Mouse (Mus musculus) brain, adult 10 weeks (tissue): ENCODE measurements around the gene Arhgef1. TPM values are rescaled to one million over a fixed set of nuclear protein-coding genes. Genes with fewer than 3 reads are reported as not detected.

Experiments
- polyA plus RNA-seq: library from polyadenylated mRNA; stranded (reverse); fragments of 350-450 nt; fragmentation: Illumina TruSeq; extraction: RNeasy Lipid Tissue Mini Kit (QIAGEN cat#74804); gene quantifications from one replicate; pipeline ENCODE4 v1.2.3, GENCODE M21; 2015; ENCODE audit warnings: low read depth, low replicate concordance

Gene Arhgef1
- polyA plus RNA-seq: 52.4 TPM

DNA sequence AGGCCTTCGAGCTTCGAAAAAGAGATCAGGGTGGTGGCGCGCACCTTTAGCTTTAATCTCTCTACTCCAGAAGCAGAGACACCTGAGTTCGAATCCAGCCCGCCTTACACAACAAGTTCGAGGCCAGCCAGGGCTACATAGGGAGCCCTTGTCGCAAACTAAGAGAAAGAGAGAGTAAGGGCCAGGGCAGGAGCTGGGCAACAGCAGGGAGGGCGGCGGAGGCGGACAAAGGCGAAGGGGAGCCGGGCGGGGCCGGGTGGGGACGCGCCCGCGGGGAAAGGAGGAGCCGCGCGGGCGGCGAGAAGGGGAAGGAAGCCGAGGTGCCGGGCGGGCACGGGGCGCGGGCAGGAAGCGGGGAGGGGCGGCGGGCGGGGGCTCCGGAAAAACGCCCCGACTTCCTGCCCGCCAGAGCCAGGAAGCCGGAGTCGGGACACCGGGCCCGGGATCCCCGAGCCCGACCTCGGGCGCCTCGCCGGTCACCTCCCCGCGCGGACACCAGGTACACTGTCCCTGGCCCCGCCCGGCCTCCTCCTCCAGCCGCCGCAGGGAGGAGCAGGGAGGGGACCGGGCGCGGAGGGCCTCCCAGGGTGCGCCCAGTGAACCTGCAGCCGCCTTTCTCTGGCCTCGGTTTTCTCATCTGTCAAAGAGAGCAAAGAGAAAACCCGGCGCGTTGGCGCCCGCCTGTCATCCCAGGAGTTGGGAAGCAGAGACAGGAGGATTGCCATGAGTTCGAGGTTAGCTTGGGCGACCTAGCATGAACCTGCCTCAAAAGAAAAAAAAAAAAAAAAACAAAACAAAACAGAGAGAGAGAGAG, at the start of gene Arhgef1:
Arhgef1 (plus strand) TSS at position 283 of the 814 bp plus-strand sequence.

DNA sequence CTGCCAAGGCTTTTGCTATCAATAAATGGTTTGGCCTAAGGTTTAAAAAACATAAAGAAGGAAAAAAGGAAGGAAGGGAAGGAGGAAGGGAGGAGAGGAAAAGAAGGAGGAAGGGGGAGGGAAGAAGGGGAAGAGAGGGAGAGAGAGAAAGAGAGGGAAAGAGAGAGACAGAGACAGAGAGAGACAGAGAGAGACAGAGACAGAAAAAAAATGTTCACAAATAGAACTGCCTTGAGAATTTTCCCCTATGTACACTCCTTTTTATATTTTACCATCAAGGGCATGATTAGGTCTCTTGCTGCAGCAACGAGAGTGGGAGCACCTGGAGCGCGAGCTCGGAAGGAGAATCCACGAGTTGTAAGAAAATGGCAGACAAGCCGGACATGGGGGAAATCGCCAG, 40.8 kb upstream of the Arhgef1 start, which contains the start of gene Gm9844:
Gm9844 (plus strand) TSS at position 301 of the 400 bp plus-strand sequence.

DNA sequence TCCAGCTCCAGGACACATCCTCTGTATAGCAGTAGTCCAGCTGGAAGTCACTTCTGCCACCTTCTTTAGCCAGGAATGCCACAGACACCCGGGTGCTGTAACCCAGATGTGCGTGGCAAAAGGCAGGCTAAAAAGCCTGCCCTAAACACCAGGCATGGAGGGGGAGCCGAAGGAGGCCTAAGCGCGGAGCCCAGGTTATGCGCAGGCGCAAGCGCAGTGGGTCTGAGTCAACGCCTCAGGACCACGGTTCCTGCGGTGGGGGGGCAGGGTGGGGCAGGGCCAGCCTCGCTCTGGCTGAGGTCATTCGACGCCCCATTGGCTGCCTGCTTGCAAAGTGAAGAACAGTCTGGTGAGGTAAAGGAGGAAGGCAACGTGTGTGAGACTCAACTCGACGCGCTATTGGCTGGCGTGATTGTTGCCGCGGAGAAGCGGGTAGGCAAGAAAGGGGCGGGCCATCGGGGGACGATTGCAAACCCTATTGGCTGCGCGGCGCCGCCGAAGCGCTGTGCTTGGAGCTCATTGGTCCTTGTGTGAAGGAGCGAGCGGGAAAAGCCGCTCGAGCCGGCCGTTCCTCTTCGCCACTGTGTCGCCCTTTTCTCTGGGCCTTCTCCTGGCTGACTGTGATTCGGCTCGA, 33.1 kb upstream of the Arhgef1 start, which contains the start of the genes Lypd4 and Dmrtc2:
Lypd4 (minus strand) TSS at position 410 of the 634 bp plus-strand sequence.
Dmrtc2 (plus strand) TSS at position 526 of the 634 bp plus-strand sequence.

DNA sequence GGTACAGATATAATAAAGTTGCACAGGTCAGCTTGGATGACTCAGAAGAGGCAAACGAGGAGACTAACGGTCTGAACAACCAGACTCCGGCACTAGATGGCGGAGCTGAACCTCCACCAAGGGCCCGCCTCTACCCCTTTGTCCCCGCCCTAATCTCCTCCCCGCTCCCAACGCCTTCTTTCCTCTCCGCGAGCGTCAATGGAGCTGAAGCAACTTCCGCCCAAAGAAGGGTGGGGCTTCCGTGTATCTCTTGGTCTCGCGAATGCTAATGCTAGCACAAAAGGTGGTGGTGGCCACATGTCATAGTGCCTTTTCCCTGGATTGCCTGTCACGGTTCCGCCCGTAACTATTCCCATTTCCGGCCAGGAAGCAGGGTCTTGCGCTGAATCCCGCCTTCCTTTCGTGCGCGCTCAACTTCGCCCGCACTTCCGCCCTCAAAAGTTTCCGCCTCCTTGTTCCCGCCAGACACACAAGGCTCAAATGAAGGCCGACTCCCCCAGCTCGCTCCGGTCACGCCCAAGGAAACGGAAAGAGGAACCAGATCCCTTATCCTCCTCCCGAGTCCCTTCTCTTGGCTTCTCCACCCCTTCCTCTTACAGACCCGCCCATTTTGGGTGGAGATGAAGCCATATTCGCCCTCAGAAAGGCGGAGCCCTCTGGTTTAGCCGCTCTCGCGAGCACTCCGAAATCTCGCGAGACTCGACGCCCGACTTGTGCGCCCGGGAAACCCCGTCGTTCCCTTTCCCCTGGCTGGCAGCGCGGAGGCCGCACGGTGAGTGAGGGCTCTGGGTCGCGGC, 18.6 kb upstream of the Arhgef1 start, which contains the start of gene Rps19:
Rps19 (plus strand) TSS at position 476 of the 797 bp plus-strand sequence.

DNA sequence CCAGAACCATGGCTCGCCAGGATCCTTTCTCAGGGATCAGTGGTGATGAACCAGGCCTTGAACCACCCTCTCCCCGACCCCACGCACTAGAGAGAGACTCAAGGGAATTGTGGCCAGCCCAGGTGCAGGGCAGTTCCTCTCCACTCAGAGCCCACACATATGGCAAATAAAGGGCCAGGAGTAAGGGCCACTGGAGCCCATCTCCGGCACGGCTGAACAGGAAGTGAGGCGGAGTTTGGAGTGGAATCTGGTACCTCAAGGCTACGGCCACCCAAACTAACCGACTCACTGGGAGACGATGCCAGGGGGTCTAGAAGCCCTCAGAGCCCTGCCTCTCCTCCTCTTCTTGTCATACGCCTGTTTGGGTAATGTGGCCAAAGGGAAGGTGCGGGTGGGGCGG, 5.5 kb upstream of the Arhgef1 start, which contains the start of gene Cd79a:
Cd79a (plus strand) TSS at position 158 of the 400 bp plus-strand sequence.

DNA sequence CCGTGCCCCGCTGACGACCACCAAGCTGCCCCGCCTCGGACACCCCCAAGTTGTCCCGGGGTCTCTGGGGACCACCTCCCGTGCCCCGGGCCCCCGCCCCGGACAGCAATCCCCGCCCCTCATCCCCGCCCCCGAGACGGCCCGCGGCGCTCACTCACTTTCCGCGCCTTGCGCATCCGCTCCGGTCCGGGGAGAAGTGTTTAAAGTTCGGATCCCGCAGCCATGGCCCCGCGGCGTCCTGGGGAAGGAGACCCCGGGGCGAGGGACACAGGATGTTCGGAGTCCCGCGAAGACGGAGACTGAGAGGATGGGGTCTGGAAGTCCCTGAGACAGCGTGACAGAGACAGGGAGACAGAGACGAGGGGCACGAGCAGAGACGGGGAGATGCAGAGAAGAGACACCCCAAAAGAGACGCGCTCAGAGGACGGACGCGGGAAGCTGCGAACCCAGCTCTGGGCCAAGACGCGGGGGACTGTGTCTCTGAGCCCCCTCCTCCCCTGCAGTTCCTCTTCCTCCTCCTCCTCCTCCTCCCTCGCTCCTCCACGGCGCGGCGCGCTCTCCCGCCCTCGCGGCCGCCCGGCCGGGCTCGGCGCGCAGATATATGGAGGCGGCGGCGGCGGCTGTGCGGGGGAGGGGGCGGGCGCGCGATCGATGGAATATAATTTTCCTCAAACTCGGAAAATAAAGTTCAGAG, 41.7 kb downstream of the Arhgef1 start, which contains the start of gene Gm4881:
Gm4881 (minus strand) TSS at position 238 of the 694 bp plus-strand sequence.

DNA sequence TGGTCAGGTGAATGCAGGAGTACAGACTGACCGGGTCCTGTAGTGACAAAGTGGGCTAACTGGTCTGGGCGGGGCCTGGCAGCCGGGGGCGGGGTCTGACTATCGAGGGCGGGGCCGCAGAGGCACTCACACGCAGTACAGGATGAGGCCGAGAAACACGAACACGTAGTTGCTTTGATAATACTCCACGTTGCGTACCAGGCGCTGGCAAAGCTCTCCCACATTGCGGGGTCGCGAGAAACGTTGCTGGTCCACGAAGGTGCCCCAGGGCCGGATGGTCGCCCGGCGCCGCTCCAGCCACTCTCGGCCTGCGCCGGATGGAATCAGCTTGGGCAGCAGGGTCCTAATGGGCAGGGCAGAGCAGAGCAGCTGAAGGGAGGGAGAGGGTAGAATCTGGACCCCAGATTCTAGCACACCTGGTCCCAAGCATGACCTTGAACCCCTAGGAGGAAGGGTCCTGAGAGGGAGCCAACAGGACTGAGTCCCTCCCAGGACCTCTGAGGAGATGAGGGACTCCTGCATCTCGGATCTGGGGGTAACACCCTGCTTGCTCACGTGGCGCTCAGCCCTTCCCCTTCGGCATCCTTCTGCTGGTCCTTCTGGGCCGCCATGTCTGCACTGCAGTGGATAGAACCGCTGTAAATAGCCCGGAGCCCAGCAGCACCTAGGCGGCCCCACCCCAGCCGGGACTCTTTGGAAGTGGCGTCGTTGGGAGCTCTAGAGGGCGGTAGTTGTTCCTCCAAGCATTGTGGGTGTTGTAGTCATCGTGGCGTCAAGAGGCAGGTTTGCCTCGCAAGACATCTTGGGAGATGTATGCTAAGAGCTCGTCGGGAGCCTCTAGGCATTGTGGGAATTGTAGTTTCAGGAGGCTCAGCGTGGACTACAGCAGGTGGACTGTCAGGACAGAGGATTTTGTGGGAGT, 69.5 kb downstream of the Arhgef1 start, which contains the start of gene Rabac1:
Rabac1 (minus strand) TSS at position 783 of the 922 bp plus-strand sequence.

Other genes starting within 250 kb of the Arhgef1 start
- gene Tex101, start 226.2 kb upstream of the Arhgef1 start, polyA plus RNA-seq: not detected
- gene BC049730, start 193.7 kb upstream of the Arhgef1 start, polyA plus RNA-seq: not detected
- gene Gm4763, start 176.0 kb upstream of the Arhgef1 start, polyA plus RNA-seq: not detected
- gene Cd177, start 142.6 kb upstream of the Arhgef1 start, polyA plus RNA-seq: not detected
- not detected for gene Ceacam10, start 125.7 kb upstream of the Arhgef1 start, polyA plus RNA-seq
- 5.7 TPM for gene Gm9844, start 40.7 kb upstream of the Arhgef1 start, polyA plus RNA-seq
- not detected for gene Lypd4, start 33.0 kb upstream of the Arhgef1 start, polyA plus RNA-seq
- not detected for gene Dmrtc2, start 32.9 kb upstream of the Arhgef1 start, polyA plus RNA-seq
- 828 TPM for gene Rps19, start 18.5 kb upstream of the Arhgef1 start, polyA plus RNA-seq
- gene Cd79a, start 5.5 kb upstream of the Arhgef1 start, polyA plus RNA-seq: not detected
- 0.55 TPM for gene Gm4881, start 41.6 kb downstream of the Arhgef1 start, polyA plus RNA-seq
- gene Rabac1, start 69.8 kb downstream of the Arhgef1 start, polyA plus RNA-seq: 268 TPM
- gene Atp1a3, start 103.0 kb downstream of the Arhgef1 start, polyA plus RNA-seq: 1,176 TPM
- 104 TPM for gene Grik5, start 169.4 kb downstream of the Arhgef1 start, polyA plus RNA-seq
- gene Zfp574, start 169.7 kb downstream of the Arhgef1 start, polyA plus RNA-seq: 16.5 TPM